Mouse (Mus musculus) kidney, embryonic 15.5 days (tissue): ENCODE measurements around the gene Lipc. TPM values are rescaled to one million over a fixed set of nuclear protein-coding genes. Genes with fewer than 3 reads are reported as not detected.

ENCODE experiments used
- microRNA-seq: library from miRNA; unstranded; fragments of <30 nt; microRNA quantifications from one replicate; pipeline ENCODE4, GENCODE M21; 2016
- polyA plus RNA-seq: library from polyadenylated mRNA; unstranded; fragments of >200 nt; fragmentation: Nextera tagmentation; extraction: Ambion mirVana; gene quantifications from 2 replicates; pipeline ENCODE4 v1.2.1, GENCODE M21; 2015

Gene Lipc
- polyA plus RNA-seq, 1 experiment from 2014 or later: 1.1 TPM

Small RNA genes within 50 kb of the gene (microRNA-seq; reads per million reads assigned to microRNA genes)
- not detected for gene Gm25149

Other genes starting within 250 kb of the Lipc start
- 0.22 and 0.26 TPM in 2 replicates for gene Aqp9, start 216.5 kb upstream of the Lipc start, polyA plus RNA-seq